Mouse (Mus musculus) bone marrow macrophage, adult 2 months (primary cell): Measurements from ENCODE around the gene Tmem121b. TPM values are rescaled to one million over a fixed set of nuclear protein-coding genes. Genes with fewer than 3 reads are reported as not detected.

Source experiments
- H3K27ac ChIP-seq: 2 replicates; pipeline ENCODE4 v1.5.1; 2012; ENCODE audit warnings: low read depth, low read length; ENCODE audit not compliant: insufficient read depth
- H3K4me1 ChIP-seq: 2 replicates; pipeline ENCODE4 v1.6.1; 2012; ENCODE audit warnings: low read length; ENCODE audit not compliant: control insufficient read depth, insufficient read depth
- H3K4me3 ChIP-seq: 2 replicates; pipeline ENCODE4 v1.5.1; 2012; ENCODE audit warnings: mild to moderate bottlenecking, low read length, moderate library complexity; ENCODE audit not compliant: insufficient read depth
- CTCF ChIP-seq: IDR thresholded peaks from 2 replicates; pipeline ENCODE4 v1.5.1; 2012; ENCODE audit warnings: low read depth, mild to moderate bottlenecking, low read length, moderate library complexity
- POLR2A ChIP-seq: IDR thresholded peaks from 2 replicates; pipeline ENCODE4 v1.6.1; 2012; ENCODE audit warnings: mild to moderate bottlenecking, low read depth, low read length, borderline replicate concordance
- polyA plus RNA-seq: library from polyadenylated mRNA; stranded (reverse); fragments of >200 nt; gene quantifications from 2 replicates; pipeline ENCODE4 v1.2.4, GENCODE M21; 2012; ENCODE audit not compliant: missing spikeins, insufficient read depth, insufficient read length

Tmem121b gene
- polyA plus RNA-seq, 1 experiment = not detected

DNA sequence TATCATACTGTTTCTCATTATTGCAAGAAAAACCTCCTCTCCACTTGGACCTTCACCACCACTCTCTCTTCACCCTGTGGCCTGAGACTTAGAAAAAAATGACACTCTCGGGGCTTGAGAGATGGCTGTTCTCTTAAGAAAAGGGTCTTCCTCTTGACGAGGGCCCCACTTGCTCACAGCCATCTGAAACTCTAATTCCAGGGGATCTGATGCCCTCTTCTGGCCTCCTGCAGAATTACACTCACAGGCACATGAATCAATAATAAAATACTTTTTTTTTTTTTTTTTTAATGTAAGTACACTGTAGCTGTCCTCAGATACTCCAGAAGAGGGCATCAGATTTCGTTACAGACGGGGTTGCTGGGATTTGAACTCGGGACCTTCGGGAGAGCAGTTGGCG, 36.5 kb downstream of the Tmem121b start:
- no peak overlapping the region for H3K27ac ChIP-seq
- TF ChIP-seq CTCF (peak; percentile 55), POLR2A (no peak)
- H3K4me1 ChIP-seq = peaks cover 25% of the 10 kb centered on the region
- H3K4me3 ChIP-seq = no peak overlapping the region

- TF ChIP-seq POLR2A (no peak), CTCF (no peak)
- Histone ChIP-seq H3K27ac (peak overlapping the region; percentile 74), H3K4me1 (peaks cover 28% of the 10 kb centered on the region), H3K4me3 (peak overlapping the region; percentile 29)
Measured at GRCm38 (mm10) chr6:120454627-120455077, 39.0 kb downstream of the Tmem121b start.

DNA sequence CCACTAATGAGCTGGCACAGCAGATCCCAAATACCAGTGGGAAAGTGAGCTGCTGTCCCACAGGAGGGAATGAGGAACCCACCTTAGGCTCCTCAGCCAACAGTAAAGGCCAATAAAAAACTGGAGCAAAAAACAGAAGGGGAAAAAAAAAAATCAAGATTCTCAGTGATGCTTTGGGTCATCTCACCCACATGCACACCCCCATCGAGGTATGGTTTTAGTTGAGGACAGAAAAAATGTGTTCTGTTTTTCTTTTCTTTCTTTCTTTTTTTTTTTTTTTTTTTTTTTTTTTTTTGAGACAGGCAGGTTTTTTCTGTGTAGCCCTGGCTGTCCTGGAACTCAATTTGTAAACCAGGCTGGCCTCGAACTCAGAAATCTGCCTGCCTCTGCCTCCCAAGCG, 40.1 kb downstream of the Tmem121b start:
- no peak for TF ChIP-seq POLR2A
- no peak for TF ChIP-seq CTCF
- Histone ChIP-seq H3K4me1 (peaks cover 28% of the 10 kb centered on the region), H3K27ac (0 out of 2 replicates have a peak overlapping the region, but pooled peaks have one; percentile 0), H3K4me3 (no peak overlapping the region)

DNA sequence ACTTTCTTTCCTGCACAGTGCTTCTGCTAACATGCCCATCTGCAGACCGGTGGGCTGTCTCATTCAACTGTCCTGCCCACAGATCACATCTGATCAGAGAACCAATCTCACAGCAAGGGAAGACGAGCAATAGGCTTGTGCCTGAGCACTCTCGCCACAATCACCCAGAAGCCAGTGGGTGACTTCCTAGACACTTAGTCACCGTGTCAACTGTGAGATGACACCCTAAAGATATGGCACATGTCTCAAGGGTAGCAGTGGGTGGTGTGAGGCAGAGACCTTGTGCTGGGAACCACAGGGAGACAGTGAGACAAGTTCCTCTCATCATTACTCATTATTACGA, 40.5 kb downstream of the Tmem121b start:
- H3K4me1 ChIP-seq = peaks cover 28% of the 10 kb centered on the region
- peak overlapping the region; percentile 0; the same call in 1 of the 2 replicates for H3K27ac ChIP-seq
- TF ChIP-seq POLR2A (no peak), CTCF (no peak)
- no peak overlapping the region for H3K4me3 ChIP-seq

DNA sequence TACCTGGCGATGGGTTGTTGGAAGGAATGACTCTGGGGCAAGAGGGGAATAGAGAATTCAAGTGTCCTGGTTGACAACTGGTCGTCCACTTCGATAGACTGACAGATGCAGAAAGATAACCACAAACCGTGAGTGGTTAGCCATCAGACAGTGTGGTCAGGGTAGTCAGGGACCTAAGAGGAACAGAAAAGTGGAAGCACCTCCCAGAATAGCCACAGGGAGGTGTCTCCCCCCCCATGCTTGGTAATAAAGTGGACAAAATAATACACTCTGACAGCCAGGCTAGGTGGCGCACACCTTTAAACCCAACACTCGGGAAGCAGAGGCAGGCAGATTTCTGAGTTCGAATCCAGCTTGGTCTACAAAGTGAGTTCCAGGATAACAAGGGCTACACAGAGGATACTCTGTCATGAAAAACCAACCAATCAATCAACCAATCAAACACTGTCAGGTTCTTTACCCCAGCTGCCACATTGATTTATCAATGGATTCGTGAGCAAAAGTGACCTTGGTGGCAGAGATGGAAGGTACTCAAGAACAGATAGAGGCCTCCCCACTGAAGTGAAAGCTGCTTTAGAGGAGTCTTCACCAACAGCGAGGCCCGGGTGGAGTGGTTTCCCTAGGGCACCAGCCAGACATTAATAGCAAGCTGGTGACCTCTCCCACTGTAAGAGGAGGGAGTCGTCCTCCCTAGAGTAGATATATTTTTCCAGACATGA, 41.1 kb downstream of the Tmem121b start:
- TF ChIP-seq CTCF (no peak), POLR2A (no peak)
- H3K27ac ChIP-seq = peak overlapping the region; percentile 0; the same call in 1 of the 2 replicates

DNA sequence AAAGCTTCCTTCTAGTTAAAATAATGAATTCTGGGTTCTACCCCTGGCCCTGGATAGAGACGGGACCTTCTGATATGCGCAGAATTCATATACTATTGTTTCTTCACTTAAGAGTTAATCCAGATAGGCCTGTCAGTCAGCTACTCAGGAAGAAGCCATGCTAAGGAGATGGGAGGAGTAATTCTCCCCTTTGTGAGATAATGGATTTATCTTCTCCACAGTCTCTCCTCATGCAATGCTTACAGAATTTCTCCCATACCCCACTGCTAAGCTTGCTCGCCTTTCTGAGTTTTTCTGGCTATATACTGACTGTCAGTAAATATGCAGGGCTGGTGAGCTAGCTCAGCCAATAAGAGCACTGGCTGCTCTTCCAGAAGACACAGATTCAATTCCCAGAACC, 43.4 kb downstream of the Tmem121b start:
- no peak overlapping the region for H3K4me3 ChIP-seq
- H3K27ac ChIP-seq = no peak overlapping the region
- H3K4me1 ChIP-seq = peaks cover 24% of the 10 kb centered on the region
- TF ChIP-seq CTCF (no peak), POLR2A (no peak)

More for the DNA sequence above, 41.1 kb downstream of the Tmem121b start:
- Histone ChIP-seq H3K4me3 (no peak overlapping the region), H3K4me1 (peaks cover 28% of the 10 kb centered on the region)

GRCm38 (mm10) chr6:120443363-120444355, 49.9 kb downstream of the Tmem121b start:
- no peak overlapping the region for H3K27ac ChIP-seq
- no peak overlapping the region for H3K4me3 ChIP-seq
- TF ChIP-seq CTCF = no peak
- TF ChIP-seq POLR2A = no peak
- no peaks in the 10 kb centered on the region for H3K4me1 ChIP-seq

DNA sequence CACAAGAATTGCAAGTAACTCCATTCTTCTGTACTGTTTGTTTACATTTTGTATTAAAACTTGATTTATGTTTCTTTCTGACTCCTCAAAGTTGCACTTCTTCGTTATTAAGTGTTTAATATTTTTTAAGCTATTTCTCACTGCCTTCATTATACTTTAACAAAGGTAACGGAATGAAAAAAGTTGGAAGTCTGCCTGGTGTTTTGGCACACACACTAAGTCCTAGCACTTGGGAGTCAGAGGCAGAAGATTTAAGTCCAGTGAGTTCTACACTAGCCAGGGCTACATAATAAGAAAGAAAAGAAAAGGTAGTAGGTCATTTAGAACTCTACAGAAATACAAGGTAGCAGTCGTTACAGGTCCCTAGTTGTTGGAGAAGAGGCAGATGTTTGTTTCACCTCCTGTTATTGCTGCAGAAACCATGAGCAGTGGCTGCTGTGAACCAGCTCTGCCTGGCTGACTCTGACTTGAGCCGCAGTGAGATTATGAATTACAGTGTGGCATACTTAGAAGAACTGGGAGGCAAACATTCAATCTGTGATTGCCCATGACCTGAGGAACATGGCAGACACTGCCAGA, 51.3 kb downstream of the Tmem121b start:
- Histone ChIP-seq H3K27ac (no peak overlapping the region), H3K4me3 (no peak overlapping the region), H3K4me1 (no peaks in the 10 kb centered on the region)
- TF ChIP-seq POLR2A (no peak), CTCF (no peak)

Other genes with a start within 250 kb of the Tmem121b start
- not detected in 2 replicates for gene D330020A13Rik, start 199.4 kb downstream of the Tmem121b start, polyA plus RNA-seq
- not detected in 2 replicates for gene B4galnt3, start 199.2 kb downstream of the Tmem121b start, polyA plus RNA-seq
- 40.3 and 47.6 TPM in 2 replicates for gene Kdm5a, start 129.7 kb downstream of the Tmem121b start, polyA plus RNA-seq
- 12.9 and 13.1 TPM in 2 replicates for gene Ccdc77, start 129.4 kb downstream of the Tmem121b start, polyA plus RNA-seq
- 17.6 and 23.6 TPM in 2 replicates for gene Il17ra, start 30.6 kb downstream of the Tmem121b start, polyA plus RNA-seq
- 8.5 and 10.5 TPM in 2 replicates for gene Hdhd5, start 37.5 kb upstream of the Tmem121b start, polyA plus RNA-seq
- gene Cecr2, start 172.6 kb upstream of the Tmem121b start, polyA plus RNA-seq = not detected in 2 replicates